Mouse (Mus musculus) frontal cortex, adult (tissue): Measurements from ENCODE around the gene 1700011L22Rik.

ENCODE experiments used
- ATAC-seq: cut with Nextera tagmentation; 2 replicates; pipeline ENCODE4 v1.9.2; 2017; ENCODE audit warnings: mild to moderate bottlenecking, moderate library complexity, mixed read lengths; ENCODE audit not compliant: low TSS enrichment

The 1700011L22Rik gene

DNA sequence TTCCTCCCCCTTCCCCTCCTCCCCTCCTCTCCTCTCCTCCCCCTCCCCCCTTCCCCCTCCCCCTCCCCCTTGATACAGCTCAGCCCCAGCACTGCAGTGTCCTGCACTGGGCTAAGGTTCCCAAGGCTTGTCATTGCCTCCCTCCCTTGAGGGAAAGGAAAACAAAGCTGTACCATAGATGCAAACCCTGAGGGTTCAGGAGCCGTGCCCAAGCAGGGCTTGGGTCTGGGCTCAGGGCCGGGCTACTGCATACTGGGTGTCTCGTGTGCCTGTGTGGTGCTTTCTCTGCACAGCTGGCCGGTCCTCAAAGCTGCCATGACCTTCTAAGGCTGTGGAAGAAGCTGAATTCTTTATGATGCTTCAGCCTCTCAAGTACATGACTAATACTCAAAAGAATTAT lies 74.8 kb downstream of the 1700011L22Rik start:
- no peak for ATAC-seq

DNA sequence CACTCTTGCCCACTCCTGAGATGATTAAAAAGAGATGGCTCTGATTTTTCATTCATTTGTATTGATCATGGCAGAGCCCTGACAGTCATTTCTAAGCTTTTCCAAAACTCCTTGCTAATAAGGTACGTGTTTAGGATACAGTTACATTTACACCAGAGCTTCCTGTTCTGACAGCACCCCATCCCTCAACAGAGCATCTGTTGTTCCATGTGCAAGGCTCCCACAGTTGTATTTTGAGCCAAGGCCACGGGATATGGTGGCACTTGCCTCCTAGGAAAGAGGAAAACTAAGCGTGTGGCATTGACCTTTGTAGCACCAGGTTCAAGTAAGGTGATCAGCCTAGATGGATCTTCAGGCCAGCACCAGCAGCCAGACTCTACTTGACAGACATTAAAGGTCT lies 83.1 kb downstream of the 1700011L22Rik start:
- ATAC-seq: peak; percentile 51; the same call in 1 of the 2 replicates

DNA sequence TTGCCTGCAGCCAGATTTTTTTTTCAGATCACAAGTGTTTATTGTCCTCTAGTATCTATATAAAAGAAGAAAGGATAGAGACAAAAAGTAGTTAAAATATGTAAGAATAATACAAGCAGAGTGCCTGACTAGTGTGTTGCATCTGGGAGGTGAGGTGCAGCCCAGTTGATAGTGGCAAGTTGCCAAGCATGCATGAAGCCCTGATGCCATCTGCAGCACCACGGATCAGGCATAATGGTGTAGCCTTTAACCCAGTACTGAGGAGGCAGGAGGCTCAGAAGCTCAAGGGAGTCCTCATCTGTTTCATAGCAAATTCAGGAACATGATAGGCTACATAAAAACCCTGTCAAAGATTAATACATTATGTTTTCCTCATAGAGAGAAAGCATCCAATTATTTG lies 84.0 kb downstream of the 1700011L22Rik start:
- no peak for ATAC-seq

DNA sequence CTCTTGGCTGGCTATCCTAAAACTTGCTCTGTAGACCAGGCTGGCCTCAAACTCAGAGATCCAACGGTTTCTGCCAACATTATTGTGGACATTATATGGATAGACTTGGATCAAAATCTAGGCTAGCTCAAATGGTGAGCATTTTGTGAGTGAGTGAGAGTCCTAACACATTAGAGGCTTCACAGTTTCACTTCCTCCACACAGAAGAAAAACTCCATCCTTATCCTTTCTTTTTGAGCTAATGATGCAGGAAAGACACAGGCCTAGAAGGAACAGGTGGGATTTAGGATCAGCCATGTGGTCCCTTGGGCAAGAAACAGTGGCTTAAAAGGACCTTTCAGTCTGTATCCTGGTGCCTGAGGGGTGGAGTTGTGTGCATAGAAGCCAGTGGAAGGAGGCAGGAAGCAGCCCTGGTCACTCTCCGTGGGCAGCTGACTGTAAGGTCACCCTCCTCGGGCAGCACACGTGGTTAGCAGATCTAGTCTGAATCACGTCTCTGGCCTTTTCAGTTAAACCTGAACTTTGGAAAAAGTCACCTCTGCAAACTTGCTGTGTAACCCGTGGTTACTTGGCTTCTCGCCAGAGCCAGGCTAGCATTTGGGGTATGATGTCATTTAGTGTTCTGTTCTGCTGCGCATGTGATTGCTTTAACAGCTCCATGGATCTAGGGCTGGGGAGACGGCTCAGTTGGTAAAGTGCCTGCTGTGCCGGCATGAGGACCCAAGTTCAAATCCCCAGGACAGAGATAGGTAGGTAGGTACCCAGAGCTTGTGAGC lies 85.6 kb downstream of the 1700011L22Rik start:
- 0 out of 2 replicates have a peak, but pooled peaks have one; percentile 35 for ATAC-seq

DNA sequence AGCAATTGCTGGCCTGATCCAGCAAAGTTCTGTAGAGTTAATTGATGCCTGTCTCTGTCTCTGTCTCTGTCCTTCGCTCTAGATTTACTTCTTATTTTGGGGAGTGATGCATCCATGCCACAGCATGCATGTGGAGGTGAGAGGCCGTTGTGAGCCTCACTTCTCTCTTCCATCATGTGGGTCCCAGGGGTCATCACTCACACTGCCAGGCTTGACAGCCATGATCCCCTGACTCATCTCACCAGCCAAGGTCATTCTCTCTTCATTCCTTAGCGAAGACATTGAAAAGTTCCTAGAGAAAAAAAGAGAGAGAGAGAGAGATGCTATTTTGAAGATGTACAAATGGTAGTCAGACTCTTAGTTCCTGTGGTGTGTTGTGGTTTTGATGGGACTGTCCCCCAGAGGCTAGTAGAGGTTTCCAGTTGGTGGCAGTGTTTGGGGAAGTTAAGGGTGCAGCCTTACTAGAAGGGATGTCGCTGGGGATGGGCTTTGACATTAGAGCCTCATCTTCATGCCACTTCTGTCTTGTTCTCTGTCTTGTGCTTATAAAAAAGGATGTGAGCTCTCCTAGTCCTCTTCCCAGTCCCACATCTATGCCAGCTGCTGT lies 87.1 kb downstream of the 1700011L22Rik start:
- ATAC-seq: no peak
